Mouse (Mus musculus): ENCODE measurements around the gene Tmbim1.

- no peak for TF ChIP-seq CTCF (IDR thresholded peaks at IDR 0.05)
- TF ChIP-seq POLR2A (IDR thresholded peaks at IDR 0.05; ENCODE audit: insufficient read depth, low read depth, low read length): no peak
- no peak for TF ChIP-seq EP300 (IDR thresholded peaks at IDR 0.05; ENCODE audit: insufficient read depth, low read depth, low read length)
Observed at GRCm38 (mm10) chr1:74262510-74262909, 42.9 kb downstream of the Tmbim1 start.
